Mouse (Mus musculus) MEL (cell line): Measurements from ENCODE around the gene Ttc32.

Source experiments
- CTCF ChIP-seq, 3 experiments: IDR thresholded peaks in 2 of 3; conservative IDR thresholded peaks in 1 of 3; 2 replicates each; pipeline ENCODE4 v1.5.1; 2011 to 2012; ENCODE audit warnings: low read length in 3 of 3, low read depth in 2 of 3, mild to moderate bottlenecking in 2 of 3, improper control_type of control experiment in 1 of 3, inconsistent platforms in 1 of 3, mixed read lengths in 1 of 3, moderate library complexity in 1 of 3; ENCODE audit not compliant: control insufficient read depth in 1 of 3, insufficient read depth in 1 of 3, poor library complexity in 1 of 3, severe bottlenecking in 1 of 3
- GATA1 ChIP-seq: IDR thresholded peaks from 2 replicates; pipeline ENCODE4 v1.6.1; 2011; ENCODE audit warnings: low read depth, low read length, improper control_type of control experiment
- MAX ChIP-seq: IDR thresholded peaks from 2 replicates; pipeline ENCODE4 v1.6.1; 2011; ENCODE audit warnings: low read length, improper control_type of control experiment
- MYC ChIP-seq: IDR thresholded peaks from 2 replicates; pipeline ENCODE4 v1.6.1; 2011; ENCODE audit warnings: low read depth, mild to moderate bottlenecking, low read length, improper control_type of control experiment, moderate library complexity
- NELFE ChIP-seq: IDR thresholded peaks from 2 replicates; pipeline ENCODE4 v1.6.1; 2011; ENCODE audit warnings: low read depth, low read length, improper control_type of control experiment
- POLR2A ChIP-seq, 2 experiments: IDR thresholded peaks; 2 replicates each; pipeline ENCODE4 v1.6.1; 2011 to 2012; ENCODE audit warnings: low read length in 2 of 2, mild to moderate bottlenecking in 2 of 2, control low read depth in 1 of 2, improper control_type of control experiment in 1 of 2, low read depth in 1 of 2, moderate library complexity in 1 of 2; ENCODE audit not compliant: control insufficient read depth in 1 of 2, insufficient read depth in 1 of 2, poor library complexity in 1 of 2
- ZMIZ1 ChIP-seq: IDR thresholded peaks from 2 replicates; pipeline ENCODE4 v1.6.1; 2012; ENCODE audit warnings: low read depth, mild to moderate bottlenecking, inconsistent platforms, low read length, improper control_type of control experiment, moderate library complexity

DNA sequence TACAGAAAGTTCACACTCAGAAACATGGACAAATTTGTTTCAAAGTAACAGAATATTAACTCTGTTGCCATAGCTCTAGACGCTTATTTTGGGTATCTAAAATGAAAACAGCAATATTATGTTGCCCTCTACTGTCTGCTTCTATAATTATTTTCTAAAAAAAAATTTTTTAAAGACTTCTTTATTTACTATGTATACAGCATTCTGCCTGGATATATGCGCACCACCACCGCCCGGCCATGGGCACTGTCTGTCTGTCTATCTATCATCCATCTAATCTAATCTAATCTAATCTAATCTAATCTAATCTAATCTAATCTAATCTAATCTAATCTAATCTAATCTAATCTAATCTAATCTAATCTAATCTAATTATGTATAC, 300 bp upstream of the Ttc32 start:
- TF ChIP-seq CTCF (IDR thresholded peaks at IDR 0.05 in 2 of 3, conservative IDR thresholded peaks at IDR 0.05 in 1 of 3; ENCODE audit: control insufficient read depth in 1 of 3, insufficient read depth in 1 of 3, low read depth in 2 of 3, low read length in 3 of 3, poor library complexity in 1 of 3, severe bottlenecking in 1 of 3) (peak in 1 of 3 experiments; percentile 28; a peak in 1 of 6 replicates), POLR2A (IDR thresholded peaks at IDR 0.05; ENCODE audit: control insufficient read depth in 1 of 2, insufficient read depth in 1 of 2, low read depth in 1 of 2, low read length in 2 of 2, poor library complexity in 1 of 2) (no peak), ZMIZ1 (no peak), MYC (no peak), NELFE (no peak), GATA1 (peak; percentile 100), MAX (no peak)
